Mouse (Mus musculus) embryo, embryonic 11 days (tissue): Measurements from ENCODE around the gene Amot.

Experiments
- DNase-seq: peaks from one replicate; pipeline ENCODE4 v3.0.0-alpha.2; 2015

Amot gene

GRCm38 (mm10) chrX:145504717-145505415 is at the start of gene Amot:
Gene Amot, minus strand, starts transcription at chrX:145505181.
- peak; percentile 88 for DNase-seq

- no peak for DNase-seq
Observed at GRCm38 (mm10) chrX:145545060-145545459, 40.1 kb upstream of the Amot start.

GRCm38 (mm10) chrX:145543602-145544490 is 38.9 kb upstream of the Amot start:
- DNase-seq = no peak

GRCm38 (mm10) chrX:145541050-145541449 is 36.1 kb upstream of the Amot start:
- DNase-seq = no peak

GRCm38 (mm10) chrX:145540321-145540720 is 35.3 kb upstream of the Amot start:
- DNase-seq = no peak

- no peak for DNase-seq
Observed at GRCm38 (mm10) chrX:145529602-145530001, 24.6 kb upstream of the Amot start.

- DNase-seq = no peak
Observed at GRCm38 (mm10) chrX:145516322-145517066, 11.5 kb upstream of the Amot start.

GRCm38 (mm10) chrX:145515498-145516158 is 10.6 kb upstream of the Amot start:
- DNase-seq = peak; percentile 65

GRCm38 (mm10) chrX:145510675-145511074 is 5.7 kb upstream of the Amot start:
- DNase-seq = no peak

- peak; percentile 85 for DNase-seq
Observed at GRCm38 (mm10) chrX:145505457-145506201, 648 bp upstream of the Amot start.

GRCm38 (mm10) chrX:145501666-145502355 is 3.2 kb downstream of the Amot start:
- DNase-seq = no peak

- DNase-seq = no peak
Observed at GRCm38 (mm10) chrX:145499101-145499500, 5.9 kb downstream of the Amot start.

- no peak for DNase-seq
Observed at GRCm38 (mm10) chrX:145498691-145499090, 6.3 kb downstream of the Amot start.

GRCm38 (mm10) chrX:145497486-145497885 is 7.5 kb downstream of the Amot start:
- DNase-seq = no peak

GRCm38 (mm10) chrX:145495381-145495780 is 9.6 kb downstream of the Amot start:
- DNase-seq = no peak

GRCm38 (mm10) chrX:145490821-145491220 is 14.2 kb downstream of the Amot start:
- no peak for DNase-seq

- no peak for DNase-seq
Observed at GRCm38 (mm10) chrX:145490417-145490816, 14.6 kb downstream of the Amot start.

GRCm38 (mm10) chrX:145489950-145490349 is 15.0 kb downstream of the Amot start:
- DNase-seq = no peak

GRCm38 (mm10) chrX:145485495-145485894 is 19.5 kb downstream of the Amot start:
- no peak for DNase-seq

GRCm38 (mm10) chrX:145483486-145484055 is 21.4 kb downstream of the Amot start:
- DNase-seq = no peak

- no peak for DNase-seq
Observed at GRCm38 (mm10) chrX:145482383-145482782, 22.6 kb downstream of the Amot start.
